Mouse (Mus musculus): ENCODE data around the gene Efcab2. TPM values are rescaled to one million over a fixed set of nuclear protein-coding genes. Genes with fewer than 3 reads are reported as not detected.

Efcab2 gene
- polyA plus RNA-seq (2014; fragmentation: Nextera tagmentation; extraction: Ambion mirVana): 8.8 and 11.2 TPM in 2 replicates

DNA sequence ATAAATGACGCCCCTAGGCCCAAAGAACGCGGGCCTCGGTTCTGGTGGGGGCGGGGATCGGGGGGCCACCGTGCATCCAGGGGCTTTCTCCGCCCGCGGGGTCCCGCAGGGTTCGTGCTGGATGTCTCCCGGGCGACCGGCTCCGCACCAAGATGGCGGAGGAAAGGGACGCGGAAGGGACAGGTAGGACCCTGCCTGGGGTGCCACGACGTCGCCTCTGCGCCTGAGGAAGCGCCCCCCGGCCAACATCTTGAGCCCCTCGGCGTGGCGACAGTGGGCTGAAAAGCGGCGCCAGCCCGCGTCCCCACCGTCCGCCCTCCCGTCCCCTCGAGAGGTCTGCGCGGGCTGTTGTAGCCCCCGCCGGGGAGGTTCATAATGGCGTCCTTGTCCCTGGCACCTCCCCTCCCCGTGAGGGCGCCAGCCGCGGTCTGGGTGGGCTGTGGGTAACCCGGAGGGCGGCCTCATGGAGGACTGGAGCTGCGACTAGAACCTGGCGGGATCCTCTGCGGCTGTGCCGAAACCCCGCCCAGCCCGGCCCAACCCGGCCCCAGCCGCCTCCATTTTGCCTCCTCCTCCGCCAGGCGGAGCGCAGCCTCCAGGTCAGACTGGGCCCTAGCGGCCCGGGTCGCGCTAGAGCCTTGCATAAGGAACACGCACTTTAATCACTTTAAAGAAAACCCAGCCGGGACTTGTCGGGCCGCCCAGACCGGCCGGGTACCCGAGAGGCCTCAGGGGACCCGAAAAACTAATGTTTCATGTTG is at the start of gene Efcab2:
TSS of gene Efcab2 (plus strand) at position 135 of the 761 bp plus-strand sequence.
- Histone ChIP-seq H3K36me3 (replicated peaks; ENCODE audit: control insufficient read depth, insufficient read depth) (no peaks in the 10 kb centered on the region), H3K27ac (peak within 1 kb of the TSS; percentile 100), H3K4me3 (replicated peaks; ENCODE audit: low read length) (peak within 1 kb of the TSS; percentile 83), H3K27me3 (ENCODE audit: control insufficient read depth, insufficient read depth, low read length) (no peaks in the 10 kb centered on the region), H3K4me2 (replicated peaks) (peak within 1 kb of the TSS; percentile 70), H3K4me1 (replicated peaks; ENCODE audit: control insufficient read depth, insufficient read depth, low read length) (no peaks in the 10 kb centered on the region), H3K9me3 (ENCODE audit: control insufficient read depth, low read length) (no peaks in the 10 kb centered on the region), H3K9ac (peak within 1 kb of the TSS; percentile 99)
- WGBS: under 1% methylated on average over 53 of the region's 70 CpGs
- DNase-seq (ENCODE audit: low spot score): peak; percentile 87
- ATAC-seq (ENCODE audit: low FRiP score): peak; percentile 96

DNA sequence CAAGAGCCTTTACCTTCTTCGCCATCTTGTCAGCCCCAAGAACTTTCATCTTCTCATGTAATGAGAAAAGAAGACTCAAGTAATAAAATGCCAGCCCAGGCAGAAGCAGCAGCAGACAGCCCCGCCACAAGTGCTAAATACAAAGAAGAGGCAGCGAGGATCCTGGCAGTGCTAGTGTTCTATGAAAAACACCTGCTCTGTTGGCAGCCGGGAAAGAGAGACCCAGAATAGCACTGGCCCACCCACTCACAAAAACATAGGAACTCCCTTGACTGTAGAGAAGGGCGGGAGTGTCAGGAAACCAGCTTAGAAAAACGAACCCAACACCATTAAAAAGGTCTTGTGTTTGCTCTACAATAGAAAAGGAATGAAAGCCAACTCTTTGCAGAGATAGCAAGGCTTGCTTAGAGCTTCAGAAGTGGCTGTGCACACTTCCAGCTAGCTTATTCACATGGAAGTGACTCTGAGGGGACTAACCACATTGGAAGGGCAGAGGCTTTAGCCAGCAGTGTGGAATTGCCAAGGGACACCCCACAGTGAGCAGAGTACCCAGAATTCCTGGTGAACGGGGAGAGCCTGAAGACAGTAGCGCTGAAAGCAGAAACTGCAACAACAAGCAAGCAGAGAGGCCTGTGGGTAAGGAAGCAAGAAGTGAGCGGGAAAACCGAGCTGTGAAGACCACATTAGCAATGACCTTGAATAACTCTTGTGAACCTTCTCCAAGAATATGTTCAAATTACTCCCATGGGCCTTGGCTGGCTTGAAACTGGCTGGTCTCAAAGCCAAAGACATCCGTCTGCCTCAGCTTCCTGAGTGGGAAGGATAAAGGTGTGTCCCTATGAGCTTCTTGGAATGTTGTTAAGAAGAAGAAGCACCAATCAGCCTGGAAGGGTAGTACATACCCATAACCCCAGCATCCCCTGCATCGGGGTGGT is 47.8 kb upstream of the Efcab2 start:
- no peaks in the 10 kb centered on the region for H3K9me3 ChIP-seq (ENCODE audit: control insufficient read depth, low read length)
- DNase-seq (ENCODE audit: low spot score): no peak
- no peaks in the 10 kb centered on the region for H3K4me1 ChIP-seq (replicated peaks; ENCODE audit: control insufficient read depth, insufficient read depth, low read length)
- no peak overlapping the region for H3K4me3 ChIP-seq (replicated peaks; ENCODE audit: low read length)
- 73% methylated on average over 12 of the region's 12 CpGs for WGBS
- no peaks in the 10 kb centered on the region for H3K36me3 ChIP-seq (replicated peaks; ENCODE audit: control insufficient read depth, insufficient read depth)
- no peak for ATAC-seq (ENCODE audit: low FRiP score)
- H3K4me2 ChIP-seq (replicated peaks): no peak overlapping the region
- H3K9ac ChIP-seq: no peak overlapping the region
- no peak overlapping the region for H3K27ac ChIP-seq
- no peaks in the 10 kb centered on the region for H3K27me3 ChIP-seq (ENCODE audit: control insufficient read depth, insufficient read depth, low read length)

GRCm38 (mm10) chr1:178360264-178360663 is 45.6 kb upstream of the Efcab2 start:
- ATAC-seq (ENCODE audit: low FRiP score) (no peak), DNase-seq (ENCODE audit: low spot score) (no peak)
- no peaks in the 10 kb centered on the region for H3K27me3 ChIP-seq (ENCODE audit: control insufficient read depth, insufficient read depth, low read length)

DNA sequence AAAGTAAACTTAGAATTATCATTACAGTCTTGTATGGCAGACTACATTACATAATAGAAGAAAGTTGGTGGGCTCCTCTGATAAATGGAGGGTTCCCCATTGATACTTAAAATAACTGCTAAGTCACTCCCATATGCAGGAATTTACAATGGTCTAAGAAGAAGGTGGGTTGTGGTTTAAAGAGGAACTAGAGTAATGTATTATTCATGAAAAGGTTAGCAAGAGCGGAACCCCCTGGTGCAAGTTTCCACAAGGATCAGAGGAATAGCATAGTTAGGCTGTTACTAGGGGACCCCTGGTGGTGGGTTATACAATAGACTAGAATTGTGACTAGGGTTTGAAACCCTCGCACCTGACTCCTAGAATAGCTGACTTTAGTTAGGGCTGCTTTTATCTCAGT is 45.2 kb upstream of the Efcab2 start:
- H3K27me3 ChIP-seq (ENCODE audit: control insufficient read depth, insufficient read depth, low read length): no peaks in the 10 kb centered on the region
- WGBS: 51% methylated on average over 2 of the region's 2 CpGs
- H3K9ac ChIP-seq: no peak overlapping the region
- H3K27ac ChIP-seq: no peak overlapping the region
- DNase-seq (ENCODE audit: low spot score): no peak
- H3K36me3 ChIP-seq (replicated peaks; ENCODE audit: control insufficient read depth, insufficient read depth): no peaks in the 10 kb centered on the region
- ATAC-seq (ENCODE audit: low FRiP score): no peak
- H3K4me3 ChIP-seq (replicated peaks; ENCODE audit: low read length): no peak overlapping the region
- no peak overlapping the region for H3K4me2 ChIP-seq (replicated peaks)
- H3K4me1 ChIP-seq (replicated peaks; ENCODE audit: control insufficient read depth, insufficient read depth, low read length): no peaks in the 10 kb centered on the region
- H3K9me3 ChIP-seq (ENCODE audit: control insufficient read depth, low read length): no peaks in the 10 kb centered on the region

More at GRCm38 (mm10) chr1:178360264-178360663, 45.6 kb upstream of the Efcab2 start:
- no peak overlapping the region for H3K27ac ChIP-seq
- WGBS: 84% methylated on average over 11 of the region's 11 CpGs
- no peak overlapping the region for H3K4me2 ChIP-seq (replicated peaks)
- no peak overlapping the region for H3K9ac ChIP-seq
- no peaks in the 10 kb centered on the region for H3K9me3 ChIP-seq (ENCODE audit: control insufficient read depth, low read length)
- H3K36me3 ChIP-seq (replicated peaks; ENCODE audit: control insufficient read depth, insufficient read depth): no peaks in the 10 kb centered on the region
- H3K4me1 ChIP-seq (replicated peaks; ENCODE audit: control insufficient read depth, insufficient read depth, low read length): no peaks in the 10 kb centered on the region
- H3K4me3 ChIP-seq (replicated peaks; ENCODE audit: low read length): no peak overlapping the region

DNA sequence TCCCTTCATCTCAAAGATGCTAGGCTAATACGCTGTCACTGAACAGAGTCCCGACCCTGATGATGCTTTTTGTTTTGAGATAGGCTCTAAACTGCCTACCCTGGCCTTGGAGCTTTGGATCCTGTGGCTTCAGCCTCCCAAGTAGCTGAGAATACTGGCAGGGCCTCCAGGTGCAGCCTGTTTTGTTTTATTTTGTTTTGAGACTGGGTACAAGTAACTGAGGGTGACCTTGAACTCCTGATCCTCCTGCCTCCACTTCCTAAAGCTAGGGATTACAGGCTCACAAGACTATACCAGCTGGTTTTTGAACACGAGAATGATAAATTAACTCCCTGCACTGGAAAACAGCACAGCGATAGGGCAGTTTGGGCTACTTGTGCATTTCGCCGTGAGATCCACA is 40.7 kb upstream of the Efcab2 start:
- DNase-seq (ENCODE audit: low spot score) (no peak), ATAC-seq (ENCODE audit: low FRiP score) (no peak)
- Histone ChIP-seq H3K4me2 (replicated peaks) (no peak overlapping the region), H3K4me3 (replicated peaks; ENCODE audit: low read length) (no peak overlapping the region), H3K9me3 (ENCODE audit: control insufficient read depth, low read length) (no peaks in the 10 kb centered on the region), H3K36me3 (replicated peaks; ENCODE audit: control insufficient read depth, insufficient read depth) (no peaks in the 10 kb centered on the region), H3K9ac (no peak overlapping the region), H3K27me3 (ENCODE audit: control insufficient read depth, insufficient read depth, low read length) (no peaks in the 10 kb centered on the region), H3K4me1 (replicated peaks; ENCODE audit: control insufficient read depth, insufficient read depth, low read length) (peaks cover 13% of the 10 kb centered on the region), H3K27ac (no peak overlapping the region)
- WGBS: 86% methylated on average over 6 of the region's 6 CpGs

- Histone ChIP-seq H3K4me3 (replicated peaks; ENCODE audit: low read length) (no peak overlapping the region), H3K27me3 (ENCODE audit: control insufficient read depth, insufficient read depth, low read length) (no peaks in the 10 kb centered on the region), H3K4me1 (replicated peaks; ENCODE audit: control insufficient read depth, insufficient read depth, low read length) (peaks cover 13% of the 10 kb centered on the region), H3K36me3 (replicated peaks; ENCODE audit: control insufficient read depth, insufficient read depth) (no peaks in the 10 kb centered on the region), H3K9ac (peak overlapping the region; percentile 71; the same call in 1 of the 2 replicates), H3K27ac (peak overlapping the region; percentile 85; the same call in 1 of the 2 replicates), H3K4me2 (replicated peaks) (peak overlapping the region; percentile 77; the same call in 1 of the 2 replicates), H3K9me3 (ENCODE audit: control insufficient read depth, low read length) (no peaks in the 10 kb centered on the region)
- WGBS: 69% methylated on average over 6 of the region's 6 CpGs
- DNase-seq (ENCODE audit: low spot score): no peak
- ATAC-seq (ENCODE audit: low FRiP score): no peak
Measured at GRCm38 (mm10) chr1:178368121-178368520, 37.8 kb upstream of the Efcab2 start.

GRCm38 (mm10) chr1:178368548-178369271 is 37.2 kb upstream of the Efcab2 start:
- 3% methylated on average over 36 of the region's 36 CpGs for WGBS
- ATAC-seq (ENCODE audit: low FRiP score): peak; percentile 95

DNA sequence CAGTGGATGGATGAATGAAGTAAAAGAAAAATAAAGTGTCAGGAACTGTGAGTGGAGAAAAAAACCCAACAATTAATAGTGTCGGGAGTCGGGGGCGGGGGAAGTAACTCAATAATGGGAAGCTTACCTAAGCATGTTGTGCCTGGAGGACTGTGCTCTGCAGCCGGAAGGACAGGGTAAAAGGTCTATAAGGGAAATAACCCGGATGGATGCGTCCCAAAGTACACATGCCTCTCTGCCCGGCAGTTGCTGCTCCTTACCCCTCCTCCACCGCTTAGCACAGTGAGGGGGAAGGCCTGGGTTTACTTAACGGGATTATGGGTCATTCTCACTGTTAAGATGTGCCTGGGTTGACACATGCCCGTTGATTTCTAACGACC is 36.6 kb upstream of the Efcab2 start:
- no peaks in the 10 kb centered on the region for H3K36me3 ChIP-seq (replicated peaks; ENCODE audit: control insufficient read depth, insufficient read depth)
- DNase-seq (ENCODE audit: low spot score) (no peak), ATAC-seq (ENCODE audit: low FRiP score) (peak; percentile 81)
- peaks cover 13% of the 10 kb centered on the region for H3K4me1 ChIP-seq (replicated peaks; ENCODE audit: control insufficient read depth, insufficient read depth, low read length)
- H3K4me2 ChIP-seq (replicated peaks): peak overlapping the region; percentile 77
- WGBS: 3% methylated on average over 11 of the region's 11 CpGs
- no peaks in the 10 kb centered on the region for H3K9me3 ChIP-seq (ENCODE audit: control insufficient read depth, low read length)
- peak overlapping the region; percentile 38 for H3K4me3 ChIP-seq (replicated peaks; ENCODE audit: low read length)
- H3K27ac ChIP-seq: peak overlapping the region; percentile 85
- H3K27me3 ChIP-seq (ENCODE audit: control insufficient read depth, insufficient read depth, low read length): no peaks in the 10 kb centered on the region
- peak overlapping the region; percentile 71 for H3K9ac ChIP-seq

More at GRCm38 (mm10) chr1:178368548-178369271, 37.2 kb upstream of the Efcab2 start:
- no peaks in the 10 kb centered on the region for H3K9me3 ChIP-seq (ENCODE audit: control insufficient read depth, low read length)
- peaks cover 13% of the 10 kb centered on the region for H3K4me1 ChIP-seq (replicated peaks; ENCODE audit: control insufficient read depth, insufficient read depth, low read length)
- no peaks in the 10 kb centered on the region for H3K36me3 ChIP-seq (replicated peaks; ENCODE audit: control insufficient read depth, insufficient read depth)
- H3K9ac ChIP-seq: peak overlapping the region; percentile 71
- DNase-seq (ENCODE audit: low spot score): peak; percentile 89
- H3K4me2 ChIP-seq (replicated peaks): peak overlapping the region; percentile 77
- H3K27ac ChIP-seq: peak overlapping the region; percentile 85
- no peaks in the 10 kb centered on the region for H3K27me3 ChIP-seq (ENCODE audit: control insufficient read depth, insufficient read depth, low read length)
- H3K4me3 ChIP-seq (replicated peaks; ENCODE audit: low read length): peak overlapping the region; percentile 38

Data from hindbrain, embryonic 14.5 days (tissue).